Mouse (Mus musculus) CH12.LX (cell line): ENCODE results near the gene Sv2a.

ENCODE experiments used
- CHD1 ChIP-seq: IDR thresholded peaks from 2 replicates; pipeline ENCODE4 v1.6.1; 2012; ENCODE audit warnings: low read depth, low read length, improper control_type of control experiment, inconsistent platforms
- CTCF ChIP-seq, 2 experiments: IDR thresholded peaks in 1 of 2; conservative IDR thresholded peaks in 1 of 2; 2 replicates each; pipeline ENCODE4 v1.5.1; 2011 to 2012; ENCODE audit warnings: low read depth in 2 of 2, low read length in 2 of 2, improper control_type of control experiment in 1 of 2, inconsistent platforms in 1 of 2, mild to moderate bottlenecking in 1 of 2, moderate library complexity in 1 of 2
- ELF1 ChIP-seq: IDR thresholded peaks from 2 replicates; pipeline ENCODE4 v1.6.1; 2014; ENCODE audit warnings: low read depth, mild to moderate bottlenecking, inconsistent platforms, low read length, improper control_type of control experiment
- GABPA ChIP-seq: IDR thresholded peaks from 2 replicates; pipeline ENCODE4 v1.6.1; 2012; ENCODE audit warnings: low read depth, low read length, improper control_type of control experiment, inconsistent platforms; ENCODE audit not compliant: insufficient replicate concordance
- MYC ChIP-seq: IDR thresholded peaks from 2 replicates; pipeline ENCODE4 v1.6.1; 2011; ENCODE audit warnings: low read depth, mild to moderate bottlenecking, improper control_type of control experiment, low read length
- POLR2A ChIP-seq: IDR thresholded peaks from 2 replicates; pipeline ENCODE4 v1.6.1; 2011; ENCODE audit warnings: low read depth, mild to moderate bottlenecking, improper control_type of control experiment, low read length
- USF2 ChIP-seq: conservative IDR thresholded peaks from 2 replicates; pipeline ENCODE4 v1.6.1; 2011; ENCODE audit warnings: low read depth, low read length, improper control_type of control experiment
- ZKSCAN1 ChIP-seq: IDR thresholded peaks from 2 replicates; pipeline ENCODE4 v1.6.1; 2012; ENCODE audit warnings: low read depth, inconsistent platforms, low read length, improper control_type of control experiment, borderline replicate concordance

GRCm38 (mm10) chr3:96170976-96171545 lies 9.9 kb upstream of the Sv2a start:
- no peak for TF ChIP-seq USF2
- TF ChIP-seq GABPA: no peak
- no peak for TF ChIP-seq ELF1
- no peak for TF ChIP-seq MYC
- peak in 1 of 2 experiments; percentile 11; a peak in 1 of 4 replicates for TF ChIP-seq CTCF (conservative IDR thresholded peaks at IDR 0.05 in 1 of 2, IDR thresholded peaks at IDR 0.05 in 1 of 2; ENCODE audit: low read depth in 2 of 2, low read length in 2 of 2)
- peak; percentile 35 for TF ChIP-seq POLR2A
- no peak for TF ChIP-seq ZKSCAN1
- no peak for TF ChIP-seq CHD1
